Mouse (Mus musculus) forebrain, postnatal 0 days (tissue): ENCODE data around the gene Chrdl1. TPM values are rescaled to one million over a fixed set of nuclear protein-coding genes. Genes with fewer than 3 reads are reported as not detected.
A peak's percentile ranks its signal among the peaks of the same experiment; 100 is the strongest.

Experiments
- ATAC-seq: fragments of 200-750 bp; cut with Nextera tagmentation; 2 replicates; pipeline ENCODE4 v1.8.0; 2017; ENCODE audit warnings: mild to moderate bottlenecking, moderate library complexity
- DNase-seq: peaks from one replicate; pipeline ENCODE4 v3.0.0-alpha.2; 2015
- H3K27ac ChIP-seq: fragments of 300-500 bp; sonication (generic); 2 replicates; pipeline ENCODE4 v1.5.1; 2014; ENCODE audit warnings: low read depth, mild to moderate bottlenecking, antibody characterized with exemption, low read length, moderate library complexity, mixed read lengths
- H3K27me3 ChIP-seq: fragments of 300-500 bp; sonication (generic); 2 replicates; pipeline ENCODE4 v1.6.1; 2014; ENCODE audit warnings: mild to moderate bottlenecking, low read length, mixed read lengths; ENCODE audit not compliant: insufficient read depth
- H3K36me3 ChIP-seq: fragments of 300-500 bp; sonication (generic); 2 replicates; pipeline ENCODE4 v1.6.1; 2014; ENCODE audit warnings: mild to moderate bottlenecking, moderate library complexity; ENCODE audit not compliant: insufficient read depth
- H3K4me1 ChIP-seq: fragments of 300-500 bp; sonication (generic); 2 replicates; pipeline ENCODE4 v1.6.1; 2014; ENCODE audit warnings: antibody characterized with exemption; ENCODE audit not compliant: insufficient read depth
- H3K4me2 ChIP-seq: fragments of 300-500 bp; sonication (generic); 2 replicates; pipeline ENCODE4 v1.6.1; 2014; ENCODE audit warnings: low read depth, mild to moderate bottlenecking, moderate library complexity
- H3K4me3 ChIP-seq: fragments of 300-500 bp; sonication (generic); 2 replicates; pipeline ENCODE4 v1.5.1; 2014; ENCODE audit warnings: low read depth, low read length, mixed read lengths
- H3K9ac ChIP-seq: fragments of 300-500 bp; sonication (generic); 2 replicates; pipeline ENCODE4 v1.6.1; 2014; ENCODE audit warnings: mild to moderate bottlenecking
- H3K9me3 ChIP-seq: fragments of 300-500 bp; sonication (generic); 2 replicates; pipeline ENCODE4 v1.6.1; 2016; ENCODE audit warnings: low read length
- CTCF ChIP-seq: sonication (generic); IDR thresholded peaks from 2 replicates; pipeline ENCODE4 v1.5.1; 2016; ENCODE audit warnings: antibody characterized with exemption, control low read depth, low read depth
- WGBS: fragments of 180-500 bp; shearing (Covaris S2); extraction: QIAGEN DNeasy Blood & Tissue Kit; methylation state at CpG from one replicate; pipeline ENCODE4 v1.1.7; 2014; 5-methylcytosine and 5-hydroxymethylcytosine counted together
- polyA plus RNA-seq: library from polyadenylated mRNA; unstranded; fragments of >200 nt; fragmentation: Nextera tagmentation; extraction: Ambion mirVana; gene quantifications from 2 replicates; pipeline ENCODE4 v1.2.1, GENCODE M21; 2015
- total RNA-seq: library from RNA; depleted of rRNA; stranded (reverse); fragments of >200 nt; gene quantifications from 2 replicates; pipeline ENCODE4 v1.2.3, GENCODE M21; 2014; rRNA removed

Gene Chrdl1
- total RNA-seq (5.3 and 5.8 TPM in 2 replicates), polyA plus RNA-seq (3.9 and 5.1 TPM in 2 replicates)

GRCm38 (mm10) chrX:143393791-143394369 lies at the start of gene Chrdl1:
TSS of gene Chrdl1 (minus strand) at chrX:143394262.
- Histone ChIP-seq H3K27ac (no peak within 1 kb of the TSS), H3K4me3 (peak within 1 kb of the TSS; percentile 38), H3K36me3 (no peaks in the 10 kb centered on the region), H3K27me3 (peaks cover 4% of the 10 kb centered on the region; the same call in 1 of the 2 replicates), H3K4me1 (no peaks in the 10 kb centered on the region), H3K9me3 (no peaks in the 10 kb centered on the region), H3K9ac (peak within 1 kb of the TSS; percentile 10; the same call in 1 of the 2 replicates), H3K4me2 (peak within 1 kb of the TSS; percentile 61)
- 40% methylated on average over 37 of the region's 37 CpGs for WGBS
- DNase-seq (peak; percentile 2), ATAC-seq (peak; percentile 53)
- TF ChIP-seq CTCF, result no peak

DNA sequence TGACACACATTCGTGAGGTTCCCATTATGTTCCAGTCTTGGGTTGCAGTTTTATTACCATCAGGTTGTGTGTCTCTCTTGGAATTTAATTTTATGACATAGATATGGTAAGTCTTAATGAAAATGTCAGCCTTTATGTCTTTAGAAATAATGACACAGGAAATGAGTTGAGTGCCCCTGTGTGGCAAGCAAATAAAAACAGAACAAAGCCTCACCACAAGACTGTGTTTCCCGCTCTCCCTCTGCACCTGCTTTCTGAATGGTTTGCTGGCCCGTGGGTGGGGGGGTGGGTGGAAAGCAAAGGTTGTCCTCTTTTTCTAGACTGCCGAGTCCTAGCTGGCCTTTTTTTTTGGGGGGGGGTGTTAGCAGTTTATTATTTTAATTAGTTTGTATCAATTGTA lies 48.6 kb upstream of the Chrdl1 start:
- Histone ChIP-seq H3K36me3 (no peaks in the 10 kb centered on the region), H3K27me3 (no peaks in the 10 kb centered on the region; the same call in 1 of the 2 replicates), H3K9ac (no peak overlapping the region), H3K4me2 (no peak overlapping the region), H3K9me3 (no peaks in the 10 kb centered on the region), H3K4me1 (no peaks in the 10 kb centered on the region), H3K27ac (no peak overlapping the region), H3K4me3 (no peak overlapping the region)
- ATAC-seq (no peak), DNase-seq (no peak)
- no peak for TF ChIP-seq CTCF
- WGBS, result 32% methylated on average over 4 of the region's 4 CpGs

GRCm38 (mm10) chrX:143404601-143405000 lies 10.5 kb upstream of the Chrdl1 start:
- H3K4me1 ChIP-seq, result no peaks in the 10 kb centered on the region
- no peak overlapping the region for H3K4me2 ChIP-seq
- no peak for TF ChIP-seq CTCF
- H3K9me3 ChIP-seq, result no peaks in the 10 kb centered on the region
- DNase-seq (no peak), ATAC-seq (no peak)
- WGBS, result 45% methylated on average over 2 of the region's 2 CpGs
- no peak overlapping the region for H3K27ac ChIP-seq
- H3K27me3 ChIP-seq, result no peaks in the 10 kb centered on the region
- no peaks in the 10 kb centered on the region for H3K36me3 ChIP-seq
- no peak overlapping the region for H3K9ac ChIP-seq
- no peak overlapping the region for H3K4me3 ChIP-seq

DNA sequence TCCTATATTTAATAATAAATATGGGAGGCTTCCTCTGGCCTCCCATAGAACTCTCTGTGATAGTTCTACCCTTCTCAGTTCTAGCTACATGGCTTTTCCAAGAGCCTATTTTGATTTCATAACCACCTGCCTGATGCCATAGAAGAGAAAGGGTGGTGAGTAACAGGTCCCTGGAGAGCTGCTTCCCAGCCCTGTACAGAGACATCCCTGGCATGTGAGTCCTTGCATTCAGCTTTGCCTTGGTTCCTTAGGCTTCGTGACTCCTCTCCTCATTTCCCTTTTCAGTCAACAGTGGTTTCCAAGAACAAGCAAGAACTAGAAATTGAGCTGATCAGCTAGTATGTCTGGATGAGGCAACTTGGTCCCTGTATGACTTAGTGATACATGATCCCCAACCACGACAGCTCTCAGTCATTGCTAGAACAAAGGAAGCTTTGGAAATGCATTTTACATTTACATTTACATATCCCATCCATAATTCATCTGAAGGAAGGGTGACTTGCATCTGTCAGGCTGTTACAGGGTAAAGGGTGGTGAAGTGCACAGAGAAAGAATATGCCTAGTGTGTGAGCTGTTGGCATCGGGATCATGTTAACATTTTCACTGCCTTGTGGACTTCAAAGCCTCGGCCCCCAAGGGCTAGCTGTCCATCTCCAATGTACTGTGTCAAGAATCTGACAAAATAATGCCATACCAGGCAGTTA lies 27.7 kb downstream of the Chrdl1 start:
- WGBS, result 52% methylated on average over 4 of the region's 4 CpGs
- no peak for TF ChIP-seq CTCF
- Histone ChIP-seq H3K9me3 (no peaks in the 10 kb centered on the region), H3K27me3 (no peaks in the 10 kb centered on the region), H3K4me2 (no peak overlapping the region), H3K4me3 (no peak overlapping the region), H3K36me3 (no peaks in the 10 kb centered on the region), H3K27ac (no peak overlapping the region), H3K9ac (no peak overlapping the region), H3K4me1 (no peaks in the 10 kb centered on the region)
- ATAC-seq (peak; percentile 67), DNase-seq (no peak)

- ATAC-seq (no peak), DNase-seq (no peak)
- H3K4me2 ChIP-seq, result no peak overlapping the region
- no peak overlapping the region for H3K9ac ChIP-seq
- TF ChIP-seq CTCF, result no peak
- no peaks in the 10 kb centered on the region for H3K9me3 ChIP-seq
- no peak overlapping the region for H3K27ac ChIP-seq
- no peaks in the 10 kb centered on the region for H3K4me1 ChIP-seq
- H3K36me3 ChIP-seq, result no peaks in the 10 kb centered on the region
- H3K27me3 ChIP-seq, result no peaks in the 10 kb centered on the region
- 41% methylated on average over 5 of the region's 5 CpGs for WGBS
- no peak overlapping the region for H3K4me3 ChIP-seq
These were observed 46.8 kb downstream of the Chrdl1 start for GRCm38 (mm10) chrX:143347227-143347626.

GRCm38 (mm10) chrX:143346739-143347138 lies 47.3 kb downstream of the Chrdl1 start:
- Histone ChIP-seq H3K27me3 (no peaks in the 10 kb centered on the region), H3K4me3 (no peak overlapping the region), H3K9ac (no peak overlapping the region), H3K36me3 (no peaks in the 10 kb centered on the region), H3K4me1 (no peaks in the 10 kb centered on the region), H3K27ac (no peak overlapping the region), H3K4me2 (no peak overlapping the region), H3K9me3 (no peaks in the 10 kb centered on the region)
- DNase-seq (no peak), ATAC-seq (no peak)
- TF ChIP-seq CTCF, result no peak
- 54% methylated on average over 3 of the region's 3 CpGs for WGBS
